Mouse (Mus musculus): ENCODE data around the gene Fhl2. TPM values are rescaled to one million over a fixed set of nuclear protein-coding genes. Genes with fewer than 3 reads are reported as not detected.
A peak's percentile ranks its signal among the peaks of the same experiment; 100 is the strongest.
"Not testable (repeated sequence)": the region's sequence is repeated elsewhere in the genome, so short reads cannot be mapped to it uniquely, and the experiment has no call there.

Gene Fhl2
- total RNA-seq, 1 experiment from 2014 or later = 8.1 TPM

DNA sequence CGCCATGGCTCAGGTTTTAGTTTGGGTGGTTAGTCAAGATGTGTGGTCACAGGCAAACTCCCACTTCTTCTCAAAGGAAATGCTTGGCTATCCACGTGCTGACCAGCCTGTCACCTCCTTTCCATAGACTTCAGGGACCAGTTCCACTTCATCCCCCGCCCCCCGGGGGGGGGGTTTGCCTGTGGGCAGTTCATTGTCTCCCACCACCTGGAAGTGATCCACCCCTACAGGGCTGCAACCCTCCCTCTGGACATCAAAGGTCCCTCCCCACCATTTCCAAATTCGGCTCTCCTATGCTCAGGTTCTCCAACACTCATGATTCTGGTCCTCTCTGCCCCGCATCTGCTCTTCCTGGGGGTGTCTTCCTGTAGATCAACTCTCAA lies 33.7 kb downstream of the Fhl2 start:
- no peak for ATAC-seq (replicated peaks; ENCODE audit: insufficient number of reproducible peaks, low FRiP score, low TSS enrichment, poor library complexity, severe bottlenecking)

DNA sequence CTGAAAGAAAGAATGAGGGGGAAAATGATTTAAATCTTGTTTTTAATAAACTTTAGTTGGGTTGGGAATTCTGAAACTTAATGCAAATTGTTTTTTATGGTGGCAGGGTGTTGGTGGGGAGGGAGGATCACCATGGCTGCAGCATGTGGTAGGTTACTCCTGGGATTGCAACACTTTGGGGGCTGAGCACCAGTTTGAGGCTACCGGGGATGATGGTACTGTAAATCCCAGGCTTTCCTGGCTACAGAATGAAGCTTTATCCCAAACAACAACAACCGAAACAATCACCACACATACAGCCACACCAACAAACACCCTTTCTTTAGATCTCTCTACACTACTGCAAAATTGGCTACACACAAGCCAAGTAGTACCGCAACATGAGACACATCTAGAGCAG lies 34.4 kb downstream of the Fhl2 start:
- no peak for ATAC-seq (replicated peaks; ENCODE audit: insufficient number of reproducible peaks, low FRiP score, low TSS enrichment, poor library complexity, severe bottlenecking)

DNA sequence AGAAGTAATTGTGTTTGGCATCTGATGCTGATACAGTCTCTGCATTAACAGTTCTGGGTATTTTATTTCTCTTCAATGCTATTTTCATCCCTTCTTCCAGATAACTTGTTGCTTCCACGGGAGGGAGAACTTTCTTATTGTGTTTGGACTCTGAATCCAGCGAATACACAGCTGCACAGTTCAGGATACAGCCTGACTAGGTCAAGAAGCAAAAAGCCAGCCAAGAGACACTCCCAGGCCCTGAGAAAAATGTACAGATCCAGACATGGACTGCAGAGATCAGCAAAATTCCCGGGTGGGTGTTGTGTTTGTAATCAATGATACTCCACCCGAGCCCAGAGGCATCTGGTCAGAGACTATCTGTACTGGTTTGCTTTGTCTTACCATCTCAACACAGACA lies 37.4 kb downstream of the Fhl2 start:
- ATAC-seq (replicated peaks; ENCODE audit: insufficient number of reproducible peaks, low FRiP score, low TSS enrichment, poor library complexity, severe bottlenecking) = no peak

DNA sequence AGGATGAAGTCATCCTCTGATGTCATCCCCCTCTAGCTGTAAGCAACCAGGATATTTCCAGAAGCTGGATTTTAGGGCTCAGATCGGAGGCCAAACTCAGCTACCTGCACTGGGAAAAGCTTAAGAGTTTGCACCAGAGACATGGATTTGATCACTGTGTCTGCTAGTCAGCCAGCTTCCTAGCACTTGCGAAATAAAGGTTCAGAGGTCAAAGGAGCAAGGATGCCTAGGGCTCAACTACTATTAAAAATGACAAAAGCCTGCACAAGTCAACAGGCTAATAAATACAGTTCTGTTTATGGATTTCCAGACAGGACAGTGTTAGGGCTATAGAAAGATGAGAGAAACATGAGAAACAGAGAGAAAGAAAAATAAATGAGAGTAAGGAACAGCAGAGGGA lies 38.9 kb downstream of the Fhl2 start:
- ATAC-seq (replicated peaks; ENCODE audit: insufficient number of reproducible peaks, low FRiP score, low TSS enrichment, poor library complexity, severe bottlenecking) = no peak

DNA sequence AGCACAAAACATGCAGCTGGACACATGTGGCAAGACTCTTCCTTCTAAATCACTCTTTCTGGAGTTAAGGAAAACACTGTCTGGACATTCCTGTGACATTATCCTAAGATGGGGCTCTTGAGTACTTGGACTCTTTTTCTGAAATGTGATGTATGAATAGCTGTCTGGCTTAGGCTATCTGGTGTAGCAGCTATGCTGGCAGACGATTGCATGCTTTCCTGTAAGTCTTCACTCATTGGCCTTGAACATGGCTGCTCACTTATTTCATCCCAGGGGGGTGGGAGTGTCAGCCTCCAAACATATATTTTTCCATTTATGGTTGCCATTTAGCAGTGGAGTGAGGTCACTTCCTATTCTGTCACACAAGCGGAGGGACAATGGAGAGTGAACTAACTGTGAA lies 42.3 kb downstream of the Fhl2 start:
- ATAC-seq (replicated peaks; ENCODE audit: insufficient number of reproducible peaks, low FRiP score, low TSS enrichment, poor library complexity, severe bottlenecking) = no peak

DNA sequence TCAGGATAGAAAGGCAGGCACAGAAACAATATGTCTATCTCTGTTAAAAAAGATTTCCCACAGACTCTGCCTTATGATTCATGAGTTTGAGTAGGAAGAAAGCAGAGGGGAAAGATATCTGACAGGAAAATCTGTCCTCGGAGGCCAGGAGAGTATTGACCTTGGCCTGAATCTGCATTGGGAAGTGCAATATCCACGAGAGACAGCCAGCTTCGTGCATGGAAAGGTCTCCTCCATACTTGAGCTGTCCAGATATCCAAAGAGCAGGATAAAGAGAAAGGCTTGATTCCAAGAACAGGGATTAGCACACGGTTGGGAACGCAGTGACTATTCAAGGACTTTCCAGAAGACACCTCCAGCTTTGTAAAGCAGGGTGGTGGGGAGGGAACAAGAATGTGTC lies 43.2 kb downstream of the Fhl2 start:
- no peak for ATAC-seq (replicated peaks; ENCODE audit: insufficient number of reproducible peaks, low FRiP score, low TSS enrichment, poor library complexity, severe bottlenecking)

DNA sequence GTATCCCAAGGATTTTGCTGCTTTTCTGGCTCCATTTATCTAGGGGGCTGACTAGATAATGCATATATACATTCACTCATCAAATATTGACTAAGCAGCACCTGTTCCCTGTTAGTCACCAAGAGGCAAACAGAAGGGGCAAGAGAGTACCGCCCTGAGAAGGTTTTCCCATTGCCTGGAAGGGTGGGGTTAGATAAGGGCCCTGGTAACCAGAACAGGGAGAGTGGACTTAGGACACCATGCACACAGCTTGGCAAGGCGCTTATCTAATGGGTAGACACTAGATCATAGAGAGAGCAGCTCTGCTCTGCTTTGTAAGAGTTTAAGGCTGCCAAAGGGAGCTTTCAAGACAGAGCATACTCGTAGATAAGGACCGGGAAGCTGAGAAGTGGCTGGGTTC lies 44.2 kb downstream of the Fhl2 start:
- no peak for ATAC-seq (replicated peaks; ENCODE audit: insufficient number of reproducible peaks, low FRiP score, low TSS enrichment, poor library complexity, severe bottlenecking)

DNA sequence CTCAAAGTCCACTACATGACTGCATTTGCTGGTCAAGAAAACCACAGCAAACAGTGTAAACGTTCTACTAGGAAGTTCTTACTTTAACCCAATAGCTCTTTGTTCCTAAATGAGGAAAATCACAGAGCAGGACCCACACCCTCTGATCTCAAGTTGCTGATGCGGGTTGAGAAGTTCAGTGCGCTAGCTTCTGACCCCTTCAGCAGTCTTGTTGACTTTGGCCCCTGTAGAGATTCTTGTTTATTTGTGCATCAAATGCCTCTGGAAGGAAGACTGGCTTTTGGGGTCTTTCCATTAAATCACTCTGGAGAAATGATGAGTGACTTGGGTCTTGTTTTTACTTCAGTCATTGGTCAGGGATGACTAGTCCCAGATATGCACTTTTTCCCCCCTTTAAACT lies 46.6 kb downstream of the Fhl2 start:
- no peak for ATAC-seq (replicated peaks; ENCODE audit: insufficient number of reproducible peaks, low FRiP score, low TSS enrichment, poor library complexity, severe bottlenecking)

DNA sequence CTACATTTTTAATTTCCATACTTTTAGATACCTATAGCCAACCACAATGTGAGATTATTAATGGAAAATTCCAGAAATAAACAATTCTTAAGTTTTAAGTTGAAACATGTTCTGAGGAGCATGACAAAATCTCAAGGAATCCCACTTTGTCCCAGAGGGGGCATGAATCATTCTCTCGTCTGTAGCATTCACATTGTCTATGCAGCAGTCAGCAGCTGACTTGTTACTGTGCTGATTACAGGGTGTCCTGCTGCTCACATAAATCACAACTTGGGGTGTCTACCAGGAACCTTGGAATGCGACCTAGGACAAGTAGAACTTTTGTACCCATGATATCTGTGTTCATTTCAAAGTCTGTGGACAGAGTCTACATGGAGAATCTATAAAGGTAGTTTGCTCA lies 49.3 kb downstream of the Fhl2 start:
- ATAC-seq (replicated peaks; ENCODE audit: insufficient number of reproducible peaks, low FRiP score, low TSS enrichment, poor library complexity, severe bottlenecking) = no peak

DNA sequence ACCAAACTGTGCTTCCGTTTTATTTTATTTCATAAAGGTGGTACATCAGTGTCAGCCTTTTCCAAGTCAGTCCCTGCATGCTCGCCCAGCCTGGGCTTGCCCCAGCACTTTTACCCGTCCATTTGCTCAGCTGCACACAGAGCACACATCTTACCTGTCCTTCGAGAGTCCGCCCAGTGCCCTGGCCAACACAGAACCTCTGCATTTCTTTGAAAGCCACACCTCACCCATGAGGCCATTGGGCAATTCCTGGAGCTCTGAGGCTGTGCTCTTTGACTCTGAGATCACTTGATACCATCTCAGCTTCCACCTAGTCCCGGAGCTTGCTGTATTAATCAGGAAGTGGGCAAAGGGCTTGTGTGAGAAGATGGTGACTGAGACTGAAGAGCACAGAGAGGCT lies 51.4 kb downstream of the Fhl2 start:
- no peak for ATAC-seq (replicated peaks; ENCODE audit: insufficient number of reproducible peaks, low FRiP score, low TSS enrichment, poor library complexity, severe bottlenecking)

DNA sequence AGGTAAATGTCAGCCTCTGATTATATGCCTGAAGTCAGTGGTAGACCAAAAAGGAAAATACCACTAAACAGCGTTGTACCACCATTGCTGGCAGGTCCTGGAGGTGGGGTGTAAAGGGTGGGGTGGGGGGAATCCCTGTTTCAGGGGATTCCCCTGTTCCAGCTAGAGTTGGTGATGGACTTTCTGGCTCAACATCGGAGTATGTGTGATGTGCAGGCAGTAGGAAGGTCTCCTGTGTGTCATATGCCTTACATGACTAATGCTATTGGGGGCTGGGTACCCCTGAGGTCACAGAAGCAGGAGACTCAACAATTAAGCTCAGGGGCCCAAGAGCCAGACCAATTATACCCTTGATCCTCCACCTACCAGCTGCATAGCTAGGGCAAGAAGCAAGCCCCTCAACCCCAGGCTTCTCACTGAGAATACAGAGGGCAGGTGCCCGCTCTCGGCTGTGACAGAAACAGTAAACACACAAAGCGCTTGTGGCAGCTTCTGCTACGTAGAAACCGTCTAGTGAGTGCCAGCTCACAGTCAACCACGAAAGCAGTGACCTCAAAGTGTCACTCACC lies 52.4 kb downstream of the Fhl2 start:
- no peak for ATAC-seq (replicated peaks; ENCODE audit: insufficient number of reproducible peaks, low FRiP score, low TSS enrichment, poor library complexity, severe bottlenecking)

DNA sequence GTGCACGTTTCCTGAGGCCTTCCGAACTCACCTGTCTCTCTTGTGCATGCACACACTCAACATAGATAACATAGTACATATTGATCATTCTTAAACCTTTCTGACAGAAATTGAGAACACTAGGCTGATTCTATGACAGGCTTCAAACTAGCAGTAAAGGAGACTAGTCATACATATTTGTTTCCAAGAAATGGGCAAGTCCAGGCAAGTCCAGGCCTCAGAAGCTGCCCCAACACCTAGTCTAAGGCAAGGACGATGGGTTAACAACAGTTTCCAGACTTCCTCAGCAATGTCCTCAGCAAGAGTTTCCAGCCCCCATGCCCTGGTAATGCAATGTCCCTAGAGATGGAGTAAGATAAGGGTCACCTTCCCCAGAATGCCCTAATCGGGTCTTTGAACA lies 53.0 kb downstream of the Fhl2 start:
- ATAC-seq (replicated peaks; ENCODE audit: insufficient number of reproducible peaks, low FRiP score, low TSS enrichment, poor library complexity, severe bottlenecking) = no peak

DNA sequence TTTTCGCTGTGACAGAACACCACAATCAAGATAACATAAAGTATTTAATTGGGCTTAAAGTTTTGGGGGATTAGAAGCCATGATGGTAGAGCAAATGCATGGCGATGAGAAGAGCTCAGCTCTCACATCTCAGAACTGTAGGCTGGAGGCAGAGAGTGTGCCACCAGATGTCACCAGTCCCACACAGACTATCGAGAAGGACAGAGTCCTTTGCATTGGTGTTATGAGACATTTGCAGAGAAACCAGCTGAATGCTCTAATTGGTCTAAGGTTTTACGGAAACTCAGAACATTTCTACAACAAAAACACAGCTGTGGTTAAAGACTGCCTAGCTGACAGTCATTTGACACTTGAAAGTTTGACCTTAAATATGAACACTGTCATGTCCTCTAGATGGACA lies 53.5 kb downstream of the Fhl2 start:
- ATAC-seq (replicated peaks; ENCODE audit: insufficient number of reproducible peaks, low FRiP score, low TSS enrichment, poor library complexity, severe bottlenecking) = no peak

DNA sequence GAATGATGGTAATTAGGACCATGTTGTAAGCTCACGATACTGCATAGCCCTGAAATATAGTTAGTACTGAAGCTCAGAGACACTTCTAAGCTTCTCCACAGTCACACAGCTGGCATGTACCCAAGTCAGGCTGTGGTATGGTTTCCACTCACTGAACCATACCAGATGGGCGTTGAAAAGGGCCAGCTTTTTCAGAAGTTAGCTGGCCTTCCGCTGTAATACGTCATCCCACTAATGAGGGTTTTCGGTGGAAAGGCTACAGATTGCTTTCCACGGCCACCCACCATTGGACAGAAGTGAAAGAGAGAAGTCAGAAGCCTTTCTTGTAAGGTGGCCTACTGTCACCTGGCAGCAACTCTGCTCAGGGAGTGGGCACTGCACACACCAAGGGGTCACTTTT lies 53.9 kb downstream of the Fhl2 start:
- ATAC-seq (replicated peaks; ENCODE audit: insufficient number of reproducible peaks, low FRiP score, low TSS enrichment, poor library complexity, severe bottlenecking) = no peak

DNA sequence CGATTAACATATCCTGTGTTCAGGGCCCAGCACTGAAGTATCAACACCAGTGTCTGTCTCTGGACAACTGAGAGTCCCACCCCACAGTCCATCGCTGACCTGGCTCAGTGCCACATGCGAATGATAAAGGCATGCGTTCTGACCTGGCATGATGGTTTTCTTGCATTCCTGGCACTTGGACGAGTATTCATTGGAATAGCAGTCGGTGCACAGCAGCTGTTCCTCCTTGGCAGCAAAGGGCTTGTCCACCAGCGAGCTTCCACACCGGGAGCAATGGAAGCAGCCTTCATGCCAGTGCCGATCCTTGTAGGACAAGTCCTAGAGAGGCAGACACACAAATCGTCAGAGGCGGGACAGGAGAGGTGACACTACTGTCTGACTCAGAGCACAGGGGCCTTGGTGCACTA lies 55.2 kb downstream of the Fhl2 start:
- ATAC-seq (replicated peaks; ENCODE audit: insufficient number of reproducible peaks, low FRiP score, low TSS enrichment, poor library complexity, severe bottlenecking) = no peak

DNA sequence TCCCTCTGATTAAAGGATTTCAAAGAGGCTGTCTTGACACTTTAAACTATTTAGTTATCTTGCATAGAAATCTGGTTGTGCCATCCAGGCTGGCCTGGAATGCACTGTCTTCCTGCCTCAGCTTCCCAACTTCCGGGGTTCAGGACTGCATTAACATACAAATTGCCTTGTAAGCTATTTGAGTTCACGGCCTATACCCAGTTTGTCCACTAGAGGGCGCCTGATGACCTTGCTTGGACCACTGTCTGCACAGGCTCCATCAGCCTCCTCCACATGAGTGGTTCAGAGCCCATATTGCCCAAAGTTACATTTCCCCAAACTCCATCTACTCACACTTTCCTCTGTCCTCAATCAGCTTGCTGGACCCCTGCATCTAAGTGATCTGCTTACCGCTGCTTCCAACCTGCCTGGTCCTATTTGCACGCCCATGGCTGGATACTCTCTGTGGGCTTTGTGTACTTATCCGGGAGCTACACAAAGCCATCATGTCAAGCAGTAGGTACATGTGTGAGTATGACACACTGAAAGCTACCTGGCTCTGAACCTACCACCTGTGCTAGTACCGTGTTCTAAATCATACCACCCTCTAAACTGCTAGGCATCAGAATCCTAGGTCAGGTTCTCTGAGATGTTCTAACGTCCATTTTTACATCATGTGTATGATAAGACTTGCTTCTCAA lies 57.1 kb downstream of the Fhl2 start:
- ATAC-seq (replicated peaks; ENCODE audit: insufficient number of reproducible peaks, low FRiP score, low TSS enrichment, poor library complexity, severe bottlenecking) = peak; percentile 76

DNA sequence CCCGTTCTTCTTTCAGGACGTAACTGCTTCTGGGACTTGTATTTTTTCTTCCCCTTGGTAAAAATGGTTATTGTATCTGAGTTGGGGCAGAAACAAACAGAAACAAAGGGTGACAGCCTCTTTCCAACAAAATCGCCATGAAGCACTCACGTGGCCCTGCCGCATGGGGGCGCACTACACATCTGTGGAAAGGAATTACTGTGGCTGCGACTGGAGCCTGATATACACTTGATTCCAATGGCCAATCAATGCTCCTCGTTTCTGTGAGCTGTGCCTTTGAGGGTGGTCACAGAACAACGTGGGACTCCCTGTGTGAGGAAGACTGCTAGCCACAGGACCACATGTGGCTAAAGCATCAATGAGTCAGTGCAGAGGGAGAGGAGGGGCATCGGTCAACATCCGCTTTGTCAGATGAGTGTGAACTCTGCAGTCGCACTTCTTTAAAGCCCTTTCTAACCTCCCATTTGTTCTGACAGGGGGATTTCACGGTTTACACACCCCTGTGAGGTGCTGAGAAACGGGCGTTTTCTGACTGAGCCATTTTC lies 58.4 kb downstream of the Fhl2 start:
- ATAC-seq (replicated peaks; ENCODE audit: insufficient number of reproducible peaks, low FRiP score, low TSS enrichment, poor library complexity, severe bottlenecking) = peak; percentile 54

DNA sequence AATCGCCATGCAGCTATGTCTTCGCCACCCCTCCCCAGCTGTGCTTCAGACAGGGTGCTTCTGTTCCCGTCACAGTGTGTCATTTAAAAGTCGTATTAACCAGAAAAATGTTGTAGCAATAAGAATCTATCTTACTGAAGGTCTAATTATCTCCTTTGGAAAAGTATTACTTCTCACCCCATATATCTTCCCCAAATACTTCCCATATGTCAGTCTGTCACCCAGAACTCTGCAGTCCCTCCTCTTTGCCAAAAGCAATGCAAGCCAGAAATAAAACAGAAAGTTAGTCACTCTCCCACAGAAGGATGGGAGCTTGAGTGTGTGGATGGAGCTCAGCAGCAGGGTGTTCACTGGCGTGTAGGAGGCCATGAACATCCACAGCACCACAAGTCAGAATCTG lies 59.5 kb downstream of the Fhl2 start:
- no peak for ATAC-seq (replicated peaks; ENCODE audit: insufficient number of reproducible peaks, low FRiP score, low TSS enrichment, poor library complexity, severe bottlenecking)

DNA sequence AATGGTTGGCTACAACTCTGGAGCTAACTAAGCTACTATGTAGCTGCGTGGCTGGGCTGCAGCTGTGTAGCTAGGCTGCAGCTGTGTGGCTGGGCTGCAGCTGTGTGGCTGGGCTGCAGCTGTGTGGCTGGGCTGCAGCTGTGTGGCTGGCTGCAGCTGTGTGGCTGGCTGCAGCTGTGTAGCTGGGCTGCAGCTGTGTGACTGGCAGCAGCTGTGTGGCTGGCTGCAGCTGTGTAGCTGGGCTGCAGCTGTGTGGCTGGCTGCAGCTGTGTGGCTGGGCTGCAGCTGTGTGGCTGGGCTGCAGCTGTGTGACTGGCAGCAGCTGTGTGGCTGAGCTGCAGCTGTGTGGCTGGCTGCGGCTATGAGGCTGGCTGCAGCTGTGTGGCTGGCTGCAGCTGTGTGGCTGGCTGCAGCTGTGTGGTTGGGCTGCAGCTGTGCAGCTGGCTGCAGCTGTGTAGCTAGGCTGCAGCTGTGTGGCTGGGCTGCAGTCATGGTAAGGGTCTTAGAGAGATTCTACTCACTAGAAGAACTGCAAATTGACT lies 60.2 kb downstream of the Fhl2 start:
- ATAC-seq (replicated peaks; ENCODE audit: insufficient number of reproducible peaks, low FRiP score, low TSS enrichment, poor library complexity, severe bottlenecking) = not testable (repeated sequence)

DNA sequence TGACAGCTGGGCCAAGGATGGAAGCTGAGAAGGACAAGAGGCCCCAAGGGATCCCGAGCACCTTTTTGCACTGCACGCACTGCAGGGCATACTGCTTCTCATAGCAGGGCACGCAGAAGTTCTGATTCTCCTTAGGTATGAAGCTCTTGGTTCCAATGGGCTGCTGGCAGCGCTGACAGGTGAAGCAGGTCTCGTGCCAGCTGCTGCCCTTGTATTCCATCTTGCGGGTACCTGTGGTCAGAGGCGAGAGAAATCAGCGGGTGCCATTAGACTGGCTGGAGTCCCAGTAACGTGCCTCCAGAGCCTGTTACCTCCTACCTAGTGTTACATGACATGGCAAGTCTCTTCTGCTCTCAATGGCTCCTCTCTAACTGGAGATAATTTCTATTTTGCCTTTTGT lies 65.2 kb downstream of the Fhl2 start:
- ATAC-seq (replicated peaks; ENCODE audit: insufficient number of reproducible peaks, low FRiP score, low TSS enrichment, poor library complexity, severe bottlenecking) = no peak

Data from monocyte, adult 5-6 weeks (primary cell).